Mouse (Mus musculus) c-Kit-positive CD71-positive TER-119-negative erythroid progenitor cells, embryonic 14.5 days (primary cell): ENCODE data around the gene Tmem163.

ENCODE experiments used
- DNase-seq: peaks from one replicate; pipeline ENCODE4 v3.0.0-alpha.2; 2013; ENCODE audit warnings: low read depth

Tmem163 gene

GRCm38 (mm10) chr1:127651564-127651963 lies 27.8 kb downstream of the Tmem163 start:
- no peak for DNase-seq

- no peak for DNase-seq
Observed at GRCm38 (mm10) chr1:127642976-127643769, 36.2 kb downstream of the Tmem163 start.

GRCm38 (mm10) chr1:127637917-127638316 lies 41.4 kb downstream of the Tmem163 start:
- DNase-seq: no peak

- no peak for DNase-seq
Observed at GRCm38 (mm10) chr1:127627151-127627550, 52.2 kb downstream of the Tmem163 start.

- DNase-seq: no peak
Observed at GRCm38 (mm10) chr1:127625577-127626362, 53.6 kb downstream of the Tmem163 start.

GRCm38 (mm10) chr1:127622349-127622748 lies 57.0 kb downstream of the Tmem163 start:
- no peak for DNase-seq

- no peak for DNase-seq
Observed at GRCm38 (mm10) chr1:127619036-127619435, 60.3 kb downstream of the Tmem163 start.

- no peak for DNase-seq
Observed at GRCm38 (mm10) chr1:127610378-127610777, 69.0 kb downstream of the Tmem163 start.

- DNase-seq: no peak
Observed at GRCm38 (mm10) chr1:127609814-127610213, 69.5 kb downstream of the Tmem163 start.

- DNase-seq: no peak
Observed at GRCm38 (mm10) chr1:127608326-127608725, 71.0 kb downstream of the Tmem163 start.

GRCm38 (mm10) chr1:127603697-127604631 lies 75.4 kb downstream of the Tmem163 start:
- no peak for DNase-seq

GRCm38 (mm10) chr1:127596143-127596542 lies 83.2 kb downstream of the Tmem163 start:
- DNase-seq: no peak

- no peak for DNase-seq
Observed at GRCm38 (mm10) chr1:127595735-127596134, 83.6 kb downstream of the Tmem163 start.

GRCm38 (mm10) chr1:127589542-127589941 lies 89.8 kb downstream of the Tmem163 start:
- DNase-seq: no peak

- DNase-seq: no peak
Observed at GRCm38 (mm10) chr1:127587071-127587470, 92.3 kb downstream of the Tmem163 start.

GRCm38 (mm10) chr1:127586156-127586555 lies 93.2 kb downstream of the Tmem163 start:
- DNase-seq: no peak

- DNase-seq: no peak
Observed at GRCm38 (mm10) chr1:127577981-127578380, 101.4 kb downstream of the Tmem163 start.

- DNase-seq: no peak
Observed at GRCm38 (mm10) chr1:127577083-127577482, 102.3 kb downstream of the Tmem163 start.

- DNase-seq: no peak
Observed at GRCm38 (mm10) chr1:127576563-127576962, 102.8 kb downstream of the Tmem163 start.

GRCm38 (mm10) chr1:127576143-127576542 lies 103.2 kb downstream of the Tmem163 start:
- DNase-seq: no peak

- DNase-seq: no peak
Observed at GRCm38 (mm10) chr1:127575692-127576091, 103.7 kb downstream of the Tmem163 start.

- DNase-seq: no peak
Observed at GRCm38 (mm10) chr1:127573186-127573585, 106.2 kb downstream of the Tmem163 start.
